Mouse (Mus musculus): Measurements from ENCODE around the gene Pou5f2. TPM values are rescaled to one million over a fixed set of nuclear protein-coding genes. Genes with fewer than 3 reads are reported as not detected.
A peak's percentile ranks its signal among the peaks of the same experiment; 100 is the strongest.

The Pou5f2 gene
- 1 to 10 TPM in 1 of 2 experiments, under 1 TPM in 1; 0.75 to 2.0 TPM for total RNA-seq (2021)
- long read RNA-seq, experiment 1: 0 reads
- long read RNA-seq, experiment 2: 0 reads

GRCm38 (mm10) chr13:78024683-78025294 is at the start of gene Pou5f2:
TSS of gene Pou5f2 (plus strand) at chr13:78024902.
- DNase-seq: peak; percentile 28

GRCm38 (mm10) chr13:77976248-77976647 is 48.5 kb upstream of the Pou5f2 start:
- DNase-seq: no peak

- DNase-seq: no peak
Observed at GRCm38 (mm10) chr13:77977121-77977520, 47.6 kb upstream of the Pou5f2 start.

DNA sequence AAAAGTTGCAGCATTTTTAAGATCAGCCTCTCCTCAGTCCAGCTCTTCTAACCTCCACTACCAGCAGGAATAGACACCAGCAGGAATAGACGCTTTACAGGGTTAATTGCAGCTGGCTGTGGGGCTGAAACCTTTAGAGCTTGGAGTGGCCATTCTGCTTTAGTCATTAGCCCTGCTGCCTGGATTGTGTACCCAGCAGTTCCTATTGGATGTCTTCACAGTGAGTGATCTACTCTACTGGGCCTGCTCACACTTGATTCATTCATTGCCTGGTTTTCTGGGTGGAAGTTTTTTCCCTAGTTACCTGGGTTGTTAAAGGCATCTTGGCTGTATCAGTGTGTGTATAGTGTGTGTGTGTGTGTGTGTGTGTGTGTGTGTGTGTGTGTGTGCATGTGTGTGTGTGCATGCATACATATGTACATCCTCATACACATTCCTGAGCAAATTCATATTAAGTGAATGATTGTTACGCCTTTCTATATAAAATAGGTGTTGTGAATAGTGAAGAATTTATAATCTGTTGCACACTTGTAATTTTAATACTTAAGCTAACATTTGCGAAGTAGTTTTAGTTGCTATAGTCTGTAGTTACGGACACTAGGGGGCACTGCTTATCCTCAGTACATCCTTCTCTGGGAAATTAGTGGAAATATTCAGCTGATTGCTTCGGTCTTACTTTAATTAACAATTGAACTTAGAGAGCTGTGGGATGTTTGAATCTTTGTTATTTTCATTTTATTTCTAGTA is 42.4 kb upstream of the Pou5f2 start:
- DNase-seq: peak; percentile 57

GRCm38 (mm10) chr13:77982852-77983202 is 41.9 kb upstream of the Pou5f2 start:
- peak; percentile 7 for DNase-seq

GRCm38 (mm10) chr13:77991189-77991886 is 33.4 kb upstream of the Pou5f2 start:
- DNase-seq: no peak

DNA sequence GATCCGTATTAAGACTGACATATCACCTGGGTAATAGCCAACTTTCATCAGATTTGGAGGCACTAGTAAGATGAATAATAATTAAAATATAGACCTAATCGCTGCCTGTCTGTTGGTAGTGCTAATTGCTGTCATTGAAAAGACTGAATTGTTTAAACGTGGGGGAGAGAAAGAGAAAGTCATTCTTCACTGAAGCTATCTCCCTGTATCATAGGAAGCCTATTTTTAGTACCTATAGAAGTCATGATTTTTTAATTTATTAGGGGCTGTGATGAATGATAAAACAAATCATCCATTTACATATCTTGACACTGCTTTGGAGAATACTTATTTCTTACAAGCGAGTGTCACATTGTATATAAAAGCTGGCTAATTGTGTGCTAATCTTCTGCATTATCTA is 20.1 kb upstream of the Pou5f2 start:
- no peak for DNase-seq

- DNase-seq: no peak
Observed at GRCm38 (mm10) chr13:78005344-78005743, 19.4 kb upstream of the Pou5f2 start.

DNA sequence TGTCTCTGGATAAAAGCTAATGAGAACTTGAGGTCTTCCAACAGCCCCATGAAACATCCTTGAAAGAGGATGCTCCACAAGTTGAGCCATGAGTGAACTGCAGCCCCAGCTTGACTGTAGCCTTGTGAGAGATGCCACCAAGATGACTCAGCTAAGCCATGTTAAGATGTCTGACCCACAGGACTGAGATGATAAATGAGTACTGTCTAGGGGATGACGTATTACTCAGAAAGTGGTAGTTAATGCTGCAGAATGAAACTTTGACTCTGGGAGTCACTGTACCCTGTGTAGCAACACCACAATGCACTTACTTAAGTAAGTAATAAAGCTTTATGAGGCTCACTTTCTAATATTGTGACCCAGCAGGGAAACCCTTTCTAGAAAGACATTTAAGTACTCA is 14.5 kb upstream of the Pou5f2 start:
- DNase-seq: peak; percentile 7

DNA sequence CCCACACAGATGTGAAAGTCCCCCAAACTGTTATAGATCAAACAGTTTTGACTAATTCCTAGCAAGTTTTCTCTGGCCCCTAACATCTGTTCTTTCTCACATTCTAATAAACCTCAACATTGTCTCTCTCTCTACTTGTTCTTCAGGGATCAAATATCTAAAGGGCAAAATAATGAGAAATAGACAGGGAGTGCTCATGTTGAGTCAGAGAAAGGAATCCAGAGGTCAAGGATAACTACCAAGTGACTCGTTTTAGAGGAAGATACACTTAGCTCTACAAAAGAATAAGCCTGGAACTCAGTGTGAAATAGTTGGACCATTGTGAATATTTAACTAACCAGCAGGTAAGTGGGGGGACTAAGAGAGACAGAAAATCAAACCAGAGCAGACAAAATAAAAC is 8.1 kb downstream of the Pou5f2 start:
- DNase-seq: no peak

- no peak for DNase-seq
Observed at GRCm38 (mm10) chr13:78037203-78037602, 12.5 kb downstream of the Pou5f2 start.

DNA sequence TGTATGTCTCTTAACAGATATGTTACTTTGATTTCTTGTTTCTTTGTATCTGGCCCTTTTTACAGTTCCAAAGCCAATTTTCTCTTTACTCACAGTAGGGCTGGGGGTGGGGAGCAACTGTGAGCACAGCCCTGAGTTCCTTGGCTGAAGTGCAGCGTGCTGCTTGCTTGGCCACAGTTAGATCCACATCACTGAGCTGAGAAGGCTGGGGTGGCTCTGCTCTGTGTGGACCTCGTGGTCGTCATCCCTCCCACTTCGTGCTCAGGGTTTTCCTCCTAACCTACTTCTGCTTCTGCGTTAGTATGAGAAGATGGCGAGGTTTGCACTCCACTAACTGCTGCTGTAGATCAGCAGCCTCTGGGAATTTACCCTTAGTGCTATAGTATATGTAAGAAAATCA is 18.5 kb downstream of the Pou5f2 start:
- DNase-seq: no peak

- DNase-seq: no peak
Observed at GRCm38 (mm10) chr13:78045116-78045515, 20.4 kb downstream of the Pou5f2 start.

Other genes with a start within 250 kb of the Pou5f2 start
- 10 to 100 TPM; 15.0 to 18.4 TPM for gene Nr2f1, start 174.9 kb downstream of the Pou5f2 start, total RNA-seq (2021)

Measured in adrenal gland, postnatal 10 days (tissue).